Mouse (Mus musculus) forebrain, postnatal 0 days (tissue): Measurements from ENCODE around the gene Scamp1. TPM values are rescaled to one million over a fixed set of nuclear protein-coding genes. Genes with fewer than 3 reads are reported as not detected.

Experiments used
- ATAC-seq: fragments of 200-750 bp; cut with Nextera tagmentation; 2 replicates; pipeline ENCODE4 v1.8.0; 2017; ENCODE audit warnings: mild to moderate bottlenecking, moderate library complexity
- DNase-seq: peaks from one replicate; pipeline ENCODE4 v3.0.0-alpha.2; 2015
- H3K27ac ChIP-seq: fragments of 300-500 bp; sonication (generic); 2 replicates; pipeline ENCODE4 v1.5.1; 2014; ENCODE audit warnings: low read depth, mild to moderate bottlenecking, antibody characterized with exemption, low read length, moderate library complexity, mixed read lengths
- H3K27me3 ChIP-seq: fragments of 300-500 bp; sonication (generic); 2 replicates; pipeline ENCODE4 v1.6.1; 2014; ENCODE audit warnings: mild to moderate bottlenecking, low read length, mixed read lengths; ENCODE audit not compliant: insufficient read depth
- H3K36me3 ChIP-seq: fragments of 300-500 bp; sonication (generic); 2 replicates; pipeline ENCODE4 v1.6.1; 2014; ENCODE audit warnings: mild to moderate bottlenecking, moderate library complexity; ENCODE audit not compliant: insufficient read depth
- H3K4me1 ChIP-seq: fragments of 300-500 bp; sonication (generic); 2 replicates; pipeline ENCODE4 v1.6.1; 2014; ENCODE audit warnings: antibody characterized with exemption; ENCODE audit not compliant: insufficient read depth
- H3K4me2 ChIP-seq: fragments of 300-500 bp; sonication (generic); 2 replicates; pipeline ENCODE4 v1.6.1; 2014; ENCODE audit warnings: low read depth, mild to moderate bottlenecking, moderate library complexity
- H3K4me3 ChIP-seq: fragments of 300-500 bp; sonication (generic); 2 replicates; pipeline ENCODE4 v1.5.1; 2014; ENCODE audit warnings: low read depth, low read length, mixed read lengths
- H3K9ac ChIP-seq: fragments of 300-500 bp; sonication (generic); 2 replicates; pipeline ENCODE4 v1.6.1; 2014; ENCODE audit warnings: mild to moderate bottlenecking
- H3K9me3 ChIP-seq: fragments of 300-500 bp; sonication (generic); 2 replicates; pipeline ENCODE4 v1.6.1; 2016; ENCODE audit warnings: low read length
- CTCF ChIP-seq: sonication (generic); IDR thresholded peaks from 2 replicates; pipeline ENCODE4 v1.5.1; 2016; ENCODE audit warnings: antibody characterized with exemption, control low read depth, low read depth
- WGBS: fragments of 180-500 bp; shearing (Covaris S2); extraction: QIAGEN DNeasy Blood & Tissue Kit; methylation state at CpG from one replicate; pipeline ENCODE4 v1.1.7; 2014; 5-methylcytosine and 5-hydroxymethylcytosine counted together
- polyA plus RNA-seq: library from polyadenylated mRNA; unstranded; fragments of >200 nt; fragmentation: Nextera tagmentation; extraction: Ambion mirVana; gene quantifications from 2 replicates; pipeline ENCODE4 v1.2.1, GENCODE M21; 2015
- total RNA-seq: library from RNA; depleted of rRNA; stranded (reverse); fragments of >200 nt; gene quantifications from 2 replicates; pipeline ENCODE4 v1.2.3, GENCODE M21; 2014

Scamp1 gene
- total and polyA plus RNA-seq, 2 experiments from 2014 or later, result 116 to 119 TPM

GRCm38 (mm10) chr13:94300232-94300631 is 14.6 kb upstream of the Scamp1 start:
- 92% methylated on average over 4 of the region's 4 CpGs for WGBS
- H3K27me3 ChIP-seq, result no peaks in the 10 kb centered on the region

GRCm38 (mm10) chr13:94298401-94298800 is 12.7 kb upstream of the Scamp1 start:
- no peaks in the 10 kb centered on the region for H3K9me3 ChIP-seq
- no peak for DNase-seq
- no peak overlapping the region for H3K4me3 ChIP-seq
- H3K4me2 ChIP-seq, result no peak overlapping the region
- no peaks in the 10 kb centered on the region for H3K4me1 ChIP-seq
- H3K36me3 ChIP-seq, result no peaks in the 10 kb centered on the region
- no peak overlapping the region for H3K27ac ChIP-seq
- ATAC-seq, result no peak
- no peak for TF ChIP-seq CTCF
- no peaks in the 10 kb centered on the region for H3K27me3 ChIP-seq
- WGBS, result 87% methylated on average over 4 of the region's 4 CpGs
- no peak overlapping the region for H3K9ac ChIP-seq

More at GRCm38 (mm10) chr13:94300232-94300631, 14.6 kb upstream of the Scamp1 start:
- no peak for TF ChIP-seq CTCF
- no peak overlapping the region for H3K4me2 ChIP-seq
- no peak overlapping the region for H3K27ac ChIP-seq
- H3K9me3 ChIP-seq, result no peaks in the 10 kb centered on the region
- H3K36me3 ChIP-seq, result no peaks in the 10 kb centered on the region
- H3K4me3 ChIP-seq, result no peak overlapping the region
- ATAC-seq, result no peak
- DNase-seq, result no peak
- H3K4me1 ChIP-seq, result no peaks in the 10 kb centered on the region
- H3K9ac ChIP-seq, result no peak overlapping the region

GRCm38 (mm10) chr13:94296371-94296770 is 10.7 kb upstream of the Scamp1 start:
- H3K27me3 ChIP-seq, result no peaks in the 10 kb centered on the region
- WGBS, result 83% methylated on average over 11 of the region's 11 CpGs

GRCm38 (mm10) chr13:94295922-94296321 is 10.3 kb upstream of the Scamp1 start:
- Histone ChIP-seq H3K4me1 (no peaks in the 10 kb centered on the region), H3K4me3 (no peak overlapping the region), H3K27ac (no peak overlapping the region), H3K27me3 (no peaks in the 10 kb centered on the region), H3K9ac (no peak overlapping the region), H3K36me3 (no peaks in the 10 kb centered on the region), H3K9me3 (no peaks in the 10 kb centered on the region), H3K4me2 (no peak overlapping the region)
- 85% methylated on average over 8 of the region's 8 CpGs for WGBS
- DNase-seq, result no peak
- no peak for ATAC-seq
- TF ChIP-seq CTCF, result no peak

More at GRCm38 (mm10) chr13:94296371-94296770, 10.7 kb upstream of the Scamp1 start:
- no peaks in the 10 kb centered on the region for H3K9me3 ChIP-seq
- H3K4me3 ChIP-seq, result no peak overlapping the region
- H3K36me3 ChIP-seq, result no peaks in the 10 kb centered on the region
- ATAC-seq (no peak), DNase-seq (no peak)
- no peak overlapping the region for H3K27ac ChIP-seq
- H3K4me2 ChIP-seq, result no peak overlapping the region
- H3K4me1 ChIP-seq, result no peaks in the 10 kb centered on the region
- TF ChIP-seq CTCF, result no peak
- no peak overlapping the region for H3K9ac ChIP-seq

GRCm38 (mm10) chr13:94294886-94295285 is 9.2 kb upstream of the Scamp1 start:
- WGBS, result 52% methylated on average over 3 of the region's 3 CpGs
- DNase-seq, result no peak
- no peak overlapping the region for H3K9ac ChIP-seq

GRCm38 (mm10) chr13:94293911-94294310 is 8.3 kb upstream of the Scamp1 start:
- H3K4me3 ChIP-seq, result no peak overlapping the region
- no peaks in the 10 kb centered on the region for H3K4me1 ChIP-seq
- no peaks in the 10 kb centered on the region for H3K27me3 ChIP-seq
- ATAC-seq (no peak), DNase-seq (no peak)
- no peak overlapping the region for H3K9ac ChIP-seq
- no peak overlapping the region for H3K27ac ChIP-seq
- no peak overlapping the region for H3K4me2 ChIP-seq
- H3K9me3 ChIP-seq, result no peaks in the 10 kb centered on the region
- WGBS, result 56% methylated on average over 10 of the region's 10 CpGs
- TF ChIP-seq CTCF, result no peak
- H3K36me3 ChIP-seq, result no peaks in the 10 kb centered on the region

More at GRCm38 (mm10) chr13:94294886-94295285, 9.2 kb upstream of the Scamp1 start:
- Histone ChIP-seq H3K9me3 (no peaks in the 10 kb centered on the region), H3K4me2 (no peak overlapping the region), H3K4me3 (no peak overlapping the region), H3K27ac (no peak overlapping the region), H3K36me3 (no peaks in the 10 kb centered on the region), H3K27me3 (no peaks in the 10 kb centered on the region), H3K4me1 (no peaks in the 10 kb centered on the region)
- no peak for ATAC-seq
- no peak for TF ChIP-seq CTCF

GRCm38 (mm10) chr13:94286195-94286594 is 538 bp upstream of the Scamp1 start:
- no peak for ATAC-seq
- H3K27me3 ChIP-seq, result no peaks in the 10 kb centered on the region
- no peak overlapping the region for H3K27ac ChIP-seq
- no peaks in the 10 kb centered on the region for H3K9me3 ChIP-seq
- H3K36me3 ChIP-seq, result no peaks in the 10 kb centered on the region
- H3K4me2 ChIP-seq, result peak overlapping the region; percentile 81
- DNase-seq, result no peak
- H3K9ac ChIP-seq, result no peak overlapping the region
- H3K4me3 ChIP-seq, result peak overlapping the region; percentile 98
- H3K4me1 ChIP-seq, result peaks cover 11% of the 10 kb centered on the region
- 31% methylated on average over 5 of the region's 5 CpGs for WGBS
- TF ChIP-seq CTCF, result no peak
